Mouse (Mus musculus) MEL (cell line): ENCODE measurements at regions not wholly inside any gene's neighbourhood (a gene's known extent, or its start where the extent isn't known, plus 50 kb on each side); places are given as distances from the start of the nearest gene placed in this dataset.

Experiments used
- CHD1 ChIP-seq: IDR thresholded peaks from 2 replicates; pipeline ENCODE4 v1.6.1; 2012; ENCODE audit warnings: low read depth, mild to moderate bottlenecking, inconsistent platforms, low read length, improper control_type of control experiment
- CHD2 ChIP-seq: IDR thresholded peaks from 2 replicates; pipeline ENCODE4 v1.6.1; 2011; ENCODE audit warnings: low read length, improper control_type of control experiment
- CTCF ChIP-seq, 3 experiments: IDR thresholded peaks in 2 of 3; conservative IDR thresholded peaks in 1 of 3; 2 replicates each; pipeline ENCODE4 v1.5.1; 2011 to 2012; ENCODE audit warnings: low read length in 3 of 3, low read depth in 2 of 3, mild to moderate bottlenecking in 2 of 3, improper control_type of control experiment in 1 of 3, inconsistent platforms in 1 of 3, mixed read lengths in 1 of 3, moderate library complexity in 1 of 3; ENCODE audit not compliant: control insufficient read depth in 1 of 3, insufficient read depth in 1 of 3, poor library complexity in 1 of 3, severe bottlenecking in 1 of 3
- EP300 ChIP-seq, 2 experiments: IDR thresholded peaks; 2 replicates each; pipeline ENCODE4 v1.6.1; 2011; ENCODE audit warnings: improper control_type of control experiment in 2 of 2, low read length in 2 of 2, low read depth in 1 of 2, mild to moderate bottlenecking in 1 of 2
- ETS1 ChIP-seq: IDR thresholded peaks from 2 replicates; pipeline ENCODE4 v1.6.1; 2012; ENCODE audit warnings: low read depth, mild to moderate bottlenecking, inconsistent platforms, low read length, improper control_type of control experiment, moderate library complexity
- KAT2A ChIP-seq: conservative IDR thresholded peaks from 2 replicates; pipeline ENCODE4 v1.6.1; 2012; ENCODE audit warnings: low read depth, low read length, improper control_type of control experiment, inconsistent platforms
- MAX ChIP-seq: IDR thresholded peaks from 2 replicates; pipeline ENCODE4 v1.6.1; 2011; ENCODE audit warnings: low read length, improper control_type of control experiment
- POLR2A ChIP-seq, 2 experiments: IDR thresholded peaks; 2 replicates each; pipeline ENCODE4 v1.6.1; 2011 to 2012; ENCODE audit warnings: low read length in 2 of 2, mild to moderate bottlenecking in 2 of 2, control low read depth in 1 of 2, improper control_type of control experiment in 1 of 2, low read depth in 1 of 2, moderate library complexity in 1 of 2; ENCODE audit not compliant: control insufficient read depth in 1 of 2, insufficient read depth in 1 of 2, poor library complexity in 1 of 2
- POLR2AphosphoS2 ChIP-seq: IDR thresholded peaks from 2 replicates; pipeline ENCODE4 v1.6.1; 2011; ENCODE audit warnings: low read length, improper control_type of control experiment
- POLR2AphosphoS5 ChIP-seq: IDR thresholded peaks from 2 replicates; pipeline ENCODE4 v1.6.1; 2012; ENCODE audit warnings: low read depth, borderline replicate concordance, mild to moderate bottlenecking, inconsistent platforms, low read length, moderate library complexity, mixed read lengths
- RCOR1 ChIP-seq: IDR thresholded peaks from 2 replicates; pipeline ENCODE4 v1.6.1; 2012; ENCODE audit warnings: low read depth, mild to moderate bottlenecking, inconsistent platforms, low read length, improper control_type of control experiment
- TAL1 ChIP-seq: IDR thresholded peaks from 2 replicates; pipeline ENCODE4 v1.6.1; 2012; ENCODE audit warnings: mild to moderate bottlenecking, inconsistent platforms, low read length, moderate library complexity, mixed read lengths
- UBTF ChIP-seq: IDR thresholded peaks from 2 replicates; pipeline ENCODE4 v1.6.1; 2012; ENCODE audit warnings: low read depth, mild to moderate bottlenecking, inconsistent platforms, low read length, improper control_type of control experiment, moderate library complexity, borderline replicate concordance; ENCODE audit not compliant: insufficient read depth
- USF2 ChIP-seq, 2 experiments: IDR thresholded peaks; 2 replicates each; pipeline ENCODE4 v1.6.1; 2011 to 2012; ENCODE audit warnings: improper control_type of control experiment in 2 of 2, low read length in 2 of 2, borderline replicate concordance in 1 of 2, inconsistent platforms in 1 of 2, low read depth in 1 of 2, mild to moderate bottlenecking in 1 of 2; ENCODE audit not compliant: insufficient read depth in 1 of 2

GRCm38 (mm10) chr10:9117134-9117533 lies 231.3 kb upstream of the Sash1 start:
- TF ChIP-seq POLR2AphosphoS5 (no peak), TAL1 (no peak), POLR2AphosphoS2 (no peak), CTCF (IDR thresholded peaks at IDR 0.05 in 2 of 3, conservative IDR thresholded peaks at IDR 0.05 in 1 of 3; ENCODE audit: control insufficient read depth in 1 of 3, insufficient read depth in 1 of 3, low read depth in 2 of 3, low read length in 3 of 3, poor library complexity in 1 of 3, severe bottlenecking in 1 of 3) (no peak), EP300 (IDR thresholded peaks at IDR 0.05; ENCODE audit: low read depth in 1 of 2, low read length in 2 of 2) (no peak), ETS1 (no peak), POLR2A (IDR thresholded peaks at IDR 0.05; ENCODE audit: control insufficient read depth in 1 of 2, insufficient read depth in 1 of 2, low read depth in 1 of 2, low read length in 2 of 2, poor library complexity in 1 of 2) (no peak), RCOR1 (no peak), CHD1 (no peak), USF2 (IDR thresholded peaks at IDR 0.05; ENCODE audit: borderline replicate concordance in 1 of 2, insufficient read depth in 1 of 2, low read depth in 1 of 2, low read length in 2 of 2) (no peak), KAT2A (no peak), CHD2 (no peak), MAX (no peak), UBTF (no peak)
